Mouse (Mus musculus) CH12.LX (cell line): ENCODE measurements around the gene Prcc. TPM values are rescaled to one million over a fixed set of nuclear protein-coding genes. Genes with fewer than 3 reads are reported as not detected.

Source experiments
- DNase-seq: peaks from one replicate; pipeline ENCODE4 v3.0.0-alpha.2; 2013; ENCODE audit errors: extremely low read depth
- H3K27ac ChIP-seq: 2 replicates; pipeline ENCODE4 v1.5.1; 2012; ENCODE audit warnings: low read depth, mild to moderate bottlenecking, control low read depth, moderate library complexity; ENCODE audit not compliant: insufficient read depth
- H3K27me3 ChIP-seq: replicated peaks from 2 replicates; pipeline ENCODE3; 2012; ENCODE audit warnings: inconsistent platforms
- H3K36me3 ChIP-seq, 2 experiments: replicated peaks in 1 of 2; 2 replicates each; pipeline versions ENCODE3 to v1.6.1; 2012; ENCODE audit warnings: inconsistent platforms in 1 of 2, low read length in 1 of 2, mild to moderate bottlenecking in 1 of 2, mixed read lengths in 1 of 2, moderate library complexity in 1 of 2; ENCODE audit not compliant: control insufficient read depth in 1 of 2, insufficient read depth in 1 of 2
- H3K4me1 ChIP-seq, 2 experiments: 2 replicates each; pipeline ENCODE4 v1.6.1; 2012; ENCODE audit warnings: inconsistent platforms in 1 of 2, moderate library complexity in 1 of 2; ENCODE audit not compliant: insufficient read depth in 2 of 2, control insufficient read depth in 1 of 2
- H3K4me2 ChIP-seq: 2 replicates; pipeline ENCODE4 v1.6.1; 2012; ENCODE audit warnings: low read depth, mild to moderate bottlenecking, control low read depth; ENCODE audit not compliant: poor library complexity, insufficient read depth, severe bottlenecking
- H3K4me3 ChIP-seq, 3 experiments: fragments of 150-350 bp in 1 of 3; sonication (generic) in 1 of 3; replicated peaks in 1 of 3; 2 replicates each; pipeline versions ENCODE3 to v1.5.1; 2011 to 2012; ENCODE audit warnings: low read depth in 2 of 3, low read length in 2 of 3, mild to moderate bottlenecking in 2 of 3, moderate library complexity in 2 of 3, control low read depth in 1 of 3, improper control_type of control experiment in 1 of 3, inconsistent platforms in 1 of 3, mixed read lengths in 1 of 3; ENCODE audit not compliant: poor library complexity in 1 of 3
- H3K79me2 ChIP-seq: replicated peaks from 2 replicates; pipeline ENCODE4 v1.6.1; 2012; ENCODE audit warnings: mild to moderate bottlenecking, moderate library complexity; ENCODE audit not compliant: control insufficient read depth, poor library complexity, insufficient read depth, severe bottlenecking; ENCODE audit errors: extremely low read depth
- H3K9ac ChIP-seq: 2 replicates; pipeline ENCODE4 v1.6.1; 2012; ENCODE audit warnings: low read depth, mild to moderate bottlenecking, control low read depth, moderate library complexity; ENCODE audit not compliant: insufficient read depth
- H3K9me3 ChIP-seq: replicated peaks from 2 replicates; pipeline ENCODE3; 2012; ENCODE audit warnings: low read length, inconsistent platforms, mixed read lengths
- BHLHE40 ChIP-seq: IDR thresholded peaks from 2 replicates; pipeline ENCODE4 v1.6.1; 2011; ENCODE audit warnings: mild to moderate bottlenecking, low read depth, low read length, improper control_type of control experiment
- CHD2 ChIP-seq: IDR thresholded peaks from 2 replicates; pipeline ENCODE4 v1.6.1; 2011; ENCODE audit warnings: low read length, improper control_type of control experiment
- CTCF ChIP-seq, 2 experiments: IDR thresholded peaks in 1 of 2; conservative IDR thresholded peaks in 1 of 2; 2 replicates each; pipeline ENCODE4 v1.5.1; 2011 to 2012; ENCODE audit warnings: low read depth in 2 of 2, low read length in 2 of 2, improper control_type of control experiment in 1 of 2, inconsistent platforms in 1 of 2, mild to moderate bottlenecking in 1 of 2, moderate library complexity in 1 of 2
- ELF1 ChIP-seq: IDR thresholded peaks from 2 replicates; pipeline ENCODE4 v1.6.1; 2014; ENCODE audit warnings: low read depth, mild to moderate bottlenecking, inconsistent platforms, low read length, improper control_type of control experiment
- EP300 ChIP-seq: IDR thresholded peaks from 2 replicates; pipeline ENCODE4 v1.6.1; 2011; ENCODE audit warnings: low read length, improper control_type of control experiment
- ETS1 ChIP-seq: conservative IDR thresholded peaks from 2 replicates; pipeline ENCODE4 v1.6.1; 2012; ENCODE audit warnings: low read depth, mild to moderate bottlenecking, inconsistent platforms, low read length, improper control_type of control experiment, moderate library complexity
- GABPA ChIP-seq: IDR thresholded peaks from 2 replicates; pipeline ENCODE4 v1.6.1; 2012; ENCODE audit warnings: low read depth, low read length, improper control_type of control experiment, inconsistent platforms; ENCODE audit not compliant: insufficient replicate concordance
- HCFC1 ChIP-seq: IDR thresholded peaks from 2 replicates; pipeline ENCODE4 v1.6.1; 2012; ENCODE audit warnings: low read depth, mild to moderate bottlenecking, inconsistent platforms, low read length, improper control_type of control experiment
- IRF4 ChIP-seq: IDR thresholded peaks from 2 replicates; pipeline ENCODE4 v1.6.1; 2014; ENCODE audit warnings: low read depth, mild to moderate bottlenecking, inconsistent platforms, low read length, improper control_type of control experiment
- JUN ChIP-seq: IDR thresholded peaks from 2 replicates; pipeline ENCODE4 v1.6.1; 2011; ENCODE audit warnings: low read depth, mild to moderate bottlenecking, low read length, improper control_type of control experiment, moderate library complexity; ENCODE audit not compliant: insufficient read depth
- JUND ChIP-seq: conservative IDR thresholded peaks from 2 replicates; pipeline ENCODE4 v1.6.1; 2011; ENCODE audit warnings: low read depth, low read length, improper control_type of control experiment
- KAT2A ChIP-seq: IDR thresholded peaks from 2 replicates; pipeline ENCODE4 v1.6.1; 2012; ENCODE audit warnings: low read length, improper control_type of control experiment, inconsistent platforms; ENCODE audit not compliant: insufficient replicate concordance
- MAFK ChIP-seq: IDR thresholded peaks from 2 replicates; pipeline ENCODE4 v1.6.1; 2011; ENCODE audit warnings: low read length, improper control_type of control experiment; ENCODE audit not compliant: insufficient replicate concordance
- MAX ChIP-seq: IDR thresholded peaks from 2 replicates; pipeline ENCODE4 v1.6.1; 2011; ENCODE audit warnings: low read length, improper control_type of control experiment
- MAZ ChIP-seq: IDR thresholded peaks from 2 replicates; pipeline ENCODE4 v1.6.1; 2012; ENCODE audit warnings: low read depth, mild to moderate bottlenecking, inconsistent platforms, low read length, improper control_type of control experiment, moderate library complexity
- MEF2A ChIP-seq: IDR thresholded peaks from 2 replicates; pipeline ENCODE4 v1.6.1; 2014; ENCODE audit warnings: low read depth, mild to moderate bottlenecking, inconsistent platforms, low read length, improper control_type of control experiment, borderline replicate concordance
- MXI1 ChIP-seq: IDR thresholded peaks from 2 replicates; pipeline ENCODE4 v1.6.1; 2011; ENCODE audit warnings: mild to moderate bottlenecking, low read depth, low read length, improper control_type of control experiment
- MYC ChIP-seq: IDR thresholded peaks from 2 replicates; pipeline ENCODE4 v1.6.1; 2011; ENCODE audit warnings: low read depth, mild to moderate bottlenecking, improper control_type of control experiment, low read length
- NELFE ChIP-seq: IDR thresholded peaks from 2 replicates; pipeline ENCODE4 v1.6.1; 2011; ENCODE audit warnings: low read depth, low read length, improper control_type of control experiment
- NRF1 ChIP-seq: IDR thresholded peaks from 2 replicates; pipeline ENCODE4 v1.6.1; 2014; ENCODE audit warnings: low read depth, mild to moderate bottlenecking, inconsistent platforms, low read length, improper control_type of control experiment, moderate library complexity
- PAX5 ChIP-seq: IDR thresholded peaks from 2 replicates; pipeline ENCODE4 v1.6.1; 2012; ENCODE audit warnings: low read length, inconsistent platforms, mixed read lengths
- POLR2A ChIP-seq: IDR thresholded peaks from 2 replicates; pipeline ENCODE4 v1.6.1; 2011; ENCODE audit warnings: low read depth, mild to moderate bottlenecking, improper control_type of control experiment, low read length
- POLR2AphosphoS2 ChIP-seq: IDR thresholded peaks from 2 replicates; pipeline ENCODE4 v1.6.1; 2011; ENCODE audit warnings: low read depth, low read length, improper control_type of control experiment
- SIN3A ChIP-seq: IDR thresholded peaks from 2 replicates; pipeline ENCODE4 v1.6.1; 2012; ENCODE audit warnings: low read length, improper control_type of control experiment, inconsistent platforms
- TBP ChIP-seq: conservative IDR thresholded peaks from 2 replicates; pipeline ENCODE4 v1.6.1; 2011; ENCODE audit warnings: low read depth, low read length, improper control_type of control experiment
- TCF12 ChIP-seq: IDR thresholded peaks from 2 replicates; pipeline ENCODE4 v1.6.1; 2014; ENCODE audit warnings: low read depth, mild to moderate bottlenecking, inconsistent platforms, low read length, improper control_type of control experiment
- UBTF ChIP-seq: IDR thresholded peaks from 2 replicates; pipeline ENCODE4 v1.6.1; 2012; ENCODE audit warnings: low read depth, mild to moderate bottlenecking, inconsistent platforms, low read length, improper control_type of control experiment, moderate library complexity
- USF1 ChIP-seq: IDR thresholded peaks from 2 replicates; pipeline ENCODE4 v1.6.1; 2014; ENCODE audit warnings: low read depth, mild to moderate bottlenecking, inconsistent platforms, low read length, improper control_type of control experiment
- USF2 ChIP-seq: conservative IDR thresholded peaks from 2 replicates; pipeline ENCODE4 v1.6.1; 2011; ENCODE audit warnings: low read depth, low read length, improper control_type of control experiment
- ZKSCAN1 ChIP-seq: IDR thresholded peaks from 2 replicates; pipeline ENCODE4 v1.6.1; 2012; ENCODE audit warnings: low read depth, inconsistent platforms, low read length, improper control_type of control experiment, borderline replicate concordance
- ZMIZ1 ChIP-seq: IDR thresholded peaks from 2 replicates; pipeline ENCODE4 v1.6.1; 2012; ENCODE audit warnings: low read depth, mild to moderate bottlenecking, inconsistent platforms, low read length, improper control_type of control experiment
- dilution Hi-C: fragments of 300-500 bp; cut with MboI; formaldehyde crosslinking; loops from 2 replicates; pipeline ENCODE4 v1.14.3; 2020; ENCODE audit warnings: low sequenced_read_pairs; ENCODE audit not compliant: extremely low pct_unique_long_range_greater_than_20kb, extremely low pct_ligation_motif_present
- in situ Hi-C: fragments of 300-500 bp; cut with MboI; formaldehyde crosslinking; loops from 3 replicates; pipeline ENCODE4 v1.14.3; 2019; ENCODE audit warnings: low sequenced_read_pairs, low pct_ligation_motif_present, low pct_unique_long_range_greater_than_20kb, mixed read lengths
- polyA plus RNA-seq: library from polyadenylated mRNA; unstranded; fragments of >175 nt; gene quantifications from 2 replicates; pipeline ENCODE4 v1.2.1, GENCODE M21; 2012; ENCODE audit warnings: low read depth; ENCODE audit not compliant: insufficient read length
- total RNA-seq, 2 experiments: library from RNA; depleted of rRNA; stranded (reverse); fragments of 300-350 nt in 1 of 2; fragments of >200 nt in 1 of 2; gene quantifications; 2 replicates each; pipeline ENCODE4 v1.2.3; 2012 to 2014

The Prcc gene
- total RNA-seq (2012; rRNA removed), result 48.6 and 51.7 TPM in 2 replicates
- 24.8 and 26.4 TPM in 2 replicates for total RNA-seq (2014; rRNA removed)
- polyA plus RNA-seq, result 55.7 and 58.5 TPM in 2 replicates

GRCm38 (mm10) chr3:87885281-87886003 is at the start of gene Prcc:
TSS of gene Prcc (minus strand) at chr3:87885608.
- dilution Hi-C loops, result no loop called here
- peak; percentile 99 for DNase-seq
- TF ChIP-seq ELF1, result peak; percentile 85
- no peak for TF ChIP-seq EP300
- peak; percentile 56; the same call in 1 of the 2 replicates for TF ChIP-seq TCF12
- TF ChIP-seq POLR2AphosphoS2, result peak; percentile 72; the same call in 1 of the 2 replicates
- no peak for TF ChIP-seq ETS1
- 0 out of 2 replicates have a peak, but pooled peaks have one; percentile 11 for TF ChIP-seq MEF2A
- TF ChIP-seq GABPA, result peak; percentile 97; the same call in 1 of the 2 replicates
- peak; percentile 35; the same call in 1 of the 2 replicates for TF ChIP-seq IRF4
- no peak for TF ChIP-seq CTCF (conservative IDR thresholded peaks at IDR 0.05 in 1 of 2, IDR thresholded peaks at IDR 0.05 in 1 of 2; ENCODE audit: low read depth in 2 of 2, low read length in 2 of 2)
- no peak for TF ChIP-seq USF1
- peak; percentile 81 for TF ChIP-seq CHD2
- TF ChIP-seq NELFE, result peak; percentile 14; the same call in 1 of the 2 replicates
- TF ChIP-seq HCFC1, result peak; percentile 98
- TF ChIP-seq KAT2A, result peak; percentile 100
- TF ChIP-seq MAX, result 0 out of 2 replicates have a peak, but pooled peaks have one; percentile 29
- no peak for TF ChIP-seq ZKSCAN1
- no peak for TF ChIP-seq USF2
- peak; percentile 61 for TF ChIP-seq POLR2A
- no peak for TF ChIP-seq PAX5
- peak; percentile 13; the same call in 1 of the 2 replicates for TF ChIP-seq MAZ
- no peak for TF ChIP-seq JUN
- TF ChIP-seq SIN3A, result peak; percentile 98
- peak; percentile 100 for TF ChIP-seq UBTF
- TF ChIP-seq BHLHE40, result no peak
- peak; percentile 80; the same call in 1 of the 2 replicates for TF ChIP-seq ZMIZ1
- peak; percentile 94 for TF ChIP-seq MYC
- peak; percentile 77; the same call in 1 of the 2 replicates for TF ChIP-seq MXI1
- no peak for TF ChIP-seq MAFK
- no peak for TF ChIP-seq JUND
- peak; percentile 74 for TF ChIP-seq NRF1
- peak; percentile 34; the same call in 1 of the 2 replicates for TF ChIP-seq TBP
- H3K4me3 ChIP-seq, result peak within 1 kb of the TSS; percentile 86 to 95 (median 95)
- no peaks in the 10 kb centered on the region for H3K27me3 ChIP-seq
- peak within 1 kb of the TSS; percentile 99 for H3K9ac ChIP-seq
- H3K9me3 ChIP-seq, result peaks cover 5% of the 10 kb centered on the region
- H3K36me3 ChIP-seq, result peaks cover 7 to 21% of the 10 kb centered on the region in 2 experiments
- peaks cover 40% of the 10 kb centered on the region for H3K79me2 ChIP-seq
- in situ Hi-C loops, result no loop called here
- peak within 1 kb of the TSS; percentile 94 for H3K4me2 ChIP-seq
- peaks cover 10 to 26% of the 10 kb centered on the region in 2 experiments for H3K4me1 ChIP-seq
- H3K27ac ChIP-seq, result peak within 1 kb of the TSS; percentile 72
